In the genomic region with DNA sequence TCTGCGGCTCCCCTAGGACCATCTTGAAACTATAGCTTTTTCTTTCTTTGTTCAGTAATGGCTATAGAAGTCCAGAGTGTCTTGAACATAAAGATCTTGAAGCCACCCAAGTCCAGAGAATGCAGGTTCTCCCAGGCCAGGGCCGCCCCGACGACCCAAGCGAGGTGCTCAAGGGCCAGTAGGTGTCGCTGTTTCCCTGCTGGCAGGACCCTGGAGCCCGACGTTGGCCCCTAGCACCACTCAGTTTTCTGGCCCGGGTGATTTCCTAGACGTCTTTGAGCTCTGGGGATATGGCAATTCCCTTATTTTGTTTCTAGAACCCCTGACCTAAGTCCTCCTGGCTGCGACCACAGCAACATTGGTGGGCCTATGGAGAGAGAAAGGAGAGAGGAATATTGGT, we compare ENCODE assay signal across 9 mouse cellular contexts.
DNase-seq lines count a peak whose midpoint lies in the region; ATAC-seq and TF ChIP-seq lines count a peak whose summit lies in the region.
"Had no signal": no experiment of that assay in that cellular context is flagged by ENCODE, and none has a peak within 500 bp of the region (broad histone marks: within the 10 kb centered on the region; RNA-seq: fewer than 3 reads in every experiment).

No protein-coding gene starts in this region.

- TF ChIP-seq CTCF in C2C12 (IDR thresholded peaks at IDR 0.05; ENCODE audit: control insufficient read depth, insufficient read depth, insufficient read length): peak; percentile 93

- peak overlapping the region; percentile 100 for H3K9ac ChIP-seq in forebrain, embryonic 11.5 days (ENCODE audit: low read length)
- H3K9ac ChIP-seq: heart, embryonic 13.5 days had no signal

- WGBS in forebrain, embryonic 11.5 days: 2% methylated on average over 11 of the region's 11 CpGs
- 0% methylated on average over 11 of the region's 11 CpGs for WGBS in midbrain, embryonic 10.5 days

- no peaks in the 10 kb centered on the region for H3K79me3 ChIP-seq in C2C12 (ENCODE audit: low read depth)

- peak overlapping the region; percentile 75 for H3K4me2 ChIP-seq in forebrain, embryonic 11.5 days (ENCODE audit: low read depth, low read length, severe bottlenecking)
- H3K4me2 ChIP-seq: heart, embryonic 13.5 days had no signal

- H3K79me2 ChIP-seq in C2C12 (ENCODE audit: control insufficient read depth, insufficient read depth): no peaks in the 10 kb centered on the region

- no peaks in the 10 kb centered on the region for H3K9me3 ChIP-seq in forebrain, embryonic 11.5 days (ENCODE audit: control insufficient read depth, low read length)
- H3K9me3 ChIP-seq in midbrain, embryonic 10.5 days (replicated peaks): no peaks in the 10 kb centered on the region
- H3K9me3 ChIP-seq: heart, embryonic 13.5 days had no signal

- no peak overlapping the region for H3K4me3 ChIP-seq in C2C12 (ENCODE audit: insufficient read depth, poor library complexity, severe bottlenecking)
- peak overlapping the region; percentile 85 for H3K4me3 ChIP-seq in forebrain, embryonic 11.5 days (ENCODE audit: low read depth, low read length)
- H3K4me3 ChIP-seq in midbrain, embryonic 10.5 days: peak overlapping the region; percentile 85; the same call in 1 of the 2 replicates
- H3K4me3 ChIP-seq: heart, embryonic 13.5 days had no signal

- no peak overlapping the region for H3ac ChIP-seq in C2C12 (ENCODE audit: control insufficient read depth, insufficient read length, low read depth)

- ATAC-seq in forebrain, embryonic 11.5 days (replicated peaks; ENCODE audit: low FRiP score): peak; percentile 32; the same call in 1 of the 2 replicates

- peak overlapping the region; percentile 100 for H3K27ac ChIP-seq in forebrain, embryonic 11.5 days (ENCODE audit: low read depth, low read length)
- H3K27ac ChIP-seq in midbrain, embryonic 10.5 days (replicated peaks): peak overlapping the region; percentile 100
- H3K27ac ChIP-seq: heart, embryonic 13.5 days had no signal

- no peaks in the 10 kb centered on the region for H3K4me1 ChIP-seq in forebrain, embryonic 11.5 days (replicated peaks; ENCODE audit: control insufficient read depth, insufficient read depth, low read length)
- H3K4me1 ChIP-seq in midbrain, embryonic 10.5 days: peaks cover 44% of the 10 kb centered on the region

- peak; percentile 72 for DNase-seq in 416B (ENCODE audit: low read depth)
- DNase-seq in c-Kit-positive CD71-positive TER-119-positive erythroid progenitor cells, embryonic 14.5 days (ENCODE audit: low spot score): peak; percentile 18
- DNase-seq in forebrain, embryonic 11.5 days (ENCODE audit: low spot score): peak; percentile 95
- peak; percentile 69 to 90 for DNase-seq in layer of hippocampus, adult 18-20 months (ENCODE audit: low spot score in 2 of 2)
- peak; percentile 85 for DNase-seq in midbrain, embryonic 10.5 days (ENCODE audit: low spot score)
- peak; percentile 76 for DNase-seq in splenic B cell, adult 2 months (ENCODE audit: low read depth, low spot score)
- DNase-seq in ovary, adult 18-20 months (ENCODE audit: low spot score): no peak

- no peaks in the 10 kb centered on the region for H3K36me3 ChIP-seq in C2C12 (ENCODE audit: control insufficient read depth, insufficient read depth)
- no peaks in the 10 kb centered on the region for H3K36me3 ChIP-seq in forebrain, embryonic 11.5 days (ENCODE audit: control insufficient read depth, insufficient read depth, low read length)
- H3K36me3 ChIP-seq in midbrain, embryonic 10.5 days: no peaks in the 10 kb centered on the region
- H3K36me3 ChIP-seq in splenic B cell, adult 2 months (ENCODE audit: control insufficient read depth, insufficient read depth, low read length, poor library complexity, severe bottlenecking): no peaks in the 10 kb centered on the region
- H3K36me3 ChIP-seq: heart, embryonic 13.5 days had no signal

- H3K27me3 ChIP-seq in C2C12 (ENCODE audit: control insufficient read depth, insufficient read depth, insufficient read length): peaks cover 3% of the 10 kb centered on the region
- peaks cover 2% of the 10 kb centered on the region; the same call in 1 of the 2 replicates for H3K27me3 ChIP-seq in forebrain, embryonic 11.5 days (ENCODE audit: control insufficient read depth, insufficient read depth, low read length)
- H3K27me3 ChIP-seq in midbrain, embryonic 10.5 days (ENCODE audit: low read depth, poor library complexity, severe bottlenecking): peaks cover 96% of the 10 kb centered on the region
- H3K27me3 ChIP-seq in splenic B cell, adult 2 months (ENCODE audit: control insufficient read depth, insufficient read depth, low read length, poor library complexity, severe bottlenecking): peaks cover 12% of the 10 kb centered on the region

TF ChIP-seq in C2C12, 6 proteins besides CTCF, POLR2A, EP300 and RAD21:
- no peak for TF ChIP-seq MAX (IDR thresholded peaks at IDR 0.05)
- no peak for TF ChIP-seq MYOG (IDR thresholded peaks at IDR 0.05; ENCODE audit: control insufficient read depth, extremely low read depth, insufficient read length)
- no peak for TF ChIP-seq CEBPB (IDR thresholded peaks at IDR 0.05; ENCODE audit: low read depth)
- no peak for TF ChIP-seq MYOD1 (IDR thresholded peaks at IDR 0.05; ENCODE audit: control insufficient read depth, insufficient read length, low read depth)
- no peak for TF ChIP-seq FOSL1 (IDR thresholded peaks at IDR 0.05; ENCODE audit: insufficient read depth, low read length, poor library complexity, severe bottlenecking)
- TF ChIP-seq USF1 (IDR thresholded peaks at IDR 0.05; ENCODE audit: low read depth): no peak
